Mouse (Mus musculus): Measurements from ENCODE around the gene Noa1.

DNA sequence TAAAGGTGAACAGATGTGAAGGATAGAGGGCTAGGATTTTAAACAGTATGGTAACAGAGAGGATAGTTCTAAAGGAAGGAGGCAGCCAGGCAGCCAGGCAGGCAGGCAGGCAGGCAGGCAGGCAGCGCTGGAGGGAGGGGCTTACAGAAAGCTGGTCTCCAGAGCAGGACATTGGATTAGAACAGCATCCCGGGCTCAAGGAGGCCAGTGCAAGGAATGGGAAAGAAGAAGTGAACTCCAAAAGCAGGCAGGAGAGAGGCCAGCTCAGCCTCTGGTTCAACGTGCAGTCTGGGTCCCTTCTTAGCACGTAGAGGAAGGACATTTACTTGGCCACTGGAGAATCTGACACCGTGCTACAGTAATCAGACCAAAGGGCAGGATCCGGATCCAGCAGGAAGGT, 49.7 kb downstream of the Noa1 start:
- no peak for TF ChIP-seq CTCF (IDR thresholded peaks at IDR 0.05)
- TF ChIP-seq EP300 (IDR thresholded peaks at IDR 0.05), result no peak

All from lung, postnatal 0 days (tissue).